Mouse (Mus musculus) heart, postnatal 25 days (tissue): ENCODE measurements around the gene Ccdc88a. TPM values are rescaled to one million over a fixed set of nuclear protein-coding genes. Genes with fewer than 3 reads are reported as not detected.
"Not testable (repeated sequence)": the region's sequence is repeated elsewhere in the genome, so short reads cannot be mapped to it uniquely, and the experiment has no call there.

Source experiments
- DNase-seq: peaks from one replicate; pipeline ENCODE4 v3.0.0; 2022; ENCODE audit warnings: low spot score
- intact Hi-C: fragments of 180-260 bp; cut with DNase I; formaldehyde crosslinking; loops from one replicate; pipeline ENCODE4 v1.15.1; 2025
- total RNA-seq, 2 experiments: library from RNA; stranded (reverse); gene quantifications; 2 replicates each; pipeline ENCODE4 v1.2.3; 2021

The Ccdc88a gene
- total RNA-seq, 2 experiments from 2014 or later: 7.7 to 10.6 TPM

GRCm38 (mm10) chr11:29428774-29429173 is 55.3 kb downstream of the Ccdc88a start:
- DNase-seq: no peak
- intact Hi-C loops: no loop called here

GRCm38 (mm10) chr11:29431011-29431410 is 57.6 kb downstream of the Ccdc88a start:
- intact Hi-C loops: no loop called here
- DNase-seq: no peak

GRCm38 (mm10) chr11:29448741-29449140 is 75.3 kb downstream of the Ccdc88a start:
- no peak for DNase-seq
- intact Hi-C loops: no loop called here

GRCm38 (mm10) chr11:29474676-29475075 is 101.2 kb downstream of the Ccdc88a start:
- intact Hi-C loops: no loop called here
- no peak for DNase-seq

- intact Hi-C loops: no loop called here
- no peak for DNase-seq
Observed at GRCm38 (mm10) chr11:29493135-29493534, 119.7 kb downstream of the Ccdc88a start.

- no peak for DNase-seq
- intact Hi-C loops: no loop called here
Observed at GRCm38 (mm10) chr11:29496962-29497361, 123.5 kb downstream of the Ccdc88a start.

- no peak for DNase-seq
- intact Hi-C loops: no loop called here
Observed at GRCm38 (mm10) chr11:29503948-29504893, 130.8 kb downstream of the Ccdc88a start.

- DNase-seq: no peak
- intact Hi-C loops: no loop called here
Observed at GRCm38 (mm10) chr11:29504899-29505625, 131.6 kb downstream of the Ccdc88a start.

GRCm38 (mm10) chr11:29509421-29509820 is 136.0 kb downstream of the Ccdc88a start:
- DNase-seq: no peak
- intact Hi-C loops: no loop called here

- DNase-seq: no peak
- intact Hi-C loops: no loop called here
Observed at GRCm38 (mm10) chr11:29512818-29513535, 139.5 kb downstream of the Ccdc88a start.

GRCm38 (mm10) chr11:29514325-29514681 is 140.8 kb downstream of the Ccdc88a start:
- intact Hi-C loops: no loop called here
- no peak for DNase-seq

GRCm38 (mm10) chr11:29514682-29515412 is 141.4 kb downstream of the Ccdc88a start, which contains the start of gene Prorsd1:
Gene Prorsd1 (minus strand): TSS chr11:29515033.
- peak; percentile 78 for DNase-seq
- intact Hi-C loops: no loop called here

- intact Hi-C loops: loop anchor here (2.0 to 5.0 kb wide), 3 partner anchors 21 to 259 kb away; partner anchors contain the start of genes Ccdc88a and Clhc1
Observed at GRCm38 (mm10) chr11:29525988-29526794, 152.7 kb downstream of the Ccdc88a start, which contains the start of gene Mtif2. Gene Mtif2 (plus strand): TSS chr11:29526408.

GRCm38 (mm10) chr11:29538201-29538600 is 164.7 kb downstream of the Ccdc88a start:
- intact Hi-C loops: no loop called here
- DNase-seq: no peak

More at GRCm38 (mm10) chr11:29525988-29526794, 152.7 kb downstream of the Ccdc88a start, which contains the start of gene Mtif2:
- peak; percentile 47 for DNase-seq

GRCm38 (mm10) chr11:29544225-29544945 is 170.9 kb downstream of the Ccdc88a start:
- no peak for DNase-seq
- intact Hi-C loops: no loop called here

GRCm38 (mm10) chr11:29545150-29545752 is 171.8 kb downstream of the Ccdc88a start:
- not testable (repeated sequence) for DNase-seq
- intact Hi-C loops: loop anchor here (5.0 kb wide), 1 partner anchor 147 kb away; the partner anchor contains the start of gene Rtn4

- not testable (repeated sequence) for DNase-seq
- intact Hi-C loops: loop anchor here (2.0 to 5.0 kb wide), 2 partner anchors 19 to 146 kb away; partner anchors contain the start of genes Mtif2 and Rtn4
Observed at GRCm38 (mm10) chr11:29546297-29546696, 172.8 kb downstream of the Ccdc88a start.
